Mouse (Mus musculus): ENCODE measurements around the gene Pacsin2. TPM values are rescaled to one million over a fixed set of nuclear protein-coding genes. Genes with fewer than 3 reads are reported as not detected.
"Not testable (repeated sequence)": the region's sequence is repeated elsewhere in the genome, so short reads cannot be mapped to it uniquely, and the experiment has no call there.

Pacsin2 gene
- polyA plus RNA-seq, 1 experiment from 2014 or later: 49.6 TPM

DNA sequence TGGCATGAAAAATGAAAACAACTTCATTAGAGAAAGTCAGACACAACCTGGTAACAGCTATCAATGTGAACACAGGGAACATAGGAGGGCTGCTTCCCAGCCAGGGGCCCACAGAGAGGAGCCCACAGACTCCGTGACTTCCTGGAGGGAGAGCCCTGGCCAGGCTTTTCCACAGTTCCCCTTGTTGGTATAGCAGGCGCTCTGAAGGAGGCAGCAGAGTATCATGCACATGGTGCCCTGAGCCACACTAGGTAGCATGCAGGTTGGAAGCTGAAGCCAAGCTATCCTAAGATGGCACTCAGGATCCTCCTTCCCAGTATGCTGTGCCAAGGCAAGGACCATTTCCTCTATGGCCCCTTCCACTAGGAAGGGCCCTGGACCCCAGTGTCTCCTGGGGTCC lies 80.8 kb downstream of the Pacsin2 start:
- Histone ChIP-seq H3K4me2 (replicated peaks) (no peak overlapping the region), H3K9ac (no peak overlapping the region), H3K4me1 (no peaks in the 10 kb centered on the region), H3K27me3 (no peaks in the 10 kb centered on the region), H3K4me3 (no peak overlapping the region), H3K36me3 (peaks cover 55% of the 10 kb centered on the region), H3K9me3 (no peaks in the 10 kb centered on the region), H3K27ac (no peak overlapping the region)
- WGBS: 86% methylated on average over 2 of the region's 2 CpGs
- ATAC-seq (ENCODE audit: insufficient number of reproducible peaks, insufficient read depth, low FRiP score, low TSS enrichment): no peak

DNA sequence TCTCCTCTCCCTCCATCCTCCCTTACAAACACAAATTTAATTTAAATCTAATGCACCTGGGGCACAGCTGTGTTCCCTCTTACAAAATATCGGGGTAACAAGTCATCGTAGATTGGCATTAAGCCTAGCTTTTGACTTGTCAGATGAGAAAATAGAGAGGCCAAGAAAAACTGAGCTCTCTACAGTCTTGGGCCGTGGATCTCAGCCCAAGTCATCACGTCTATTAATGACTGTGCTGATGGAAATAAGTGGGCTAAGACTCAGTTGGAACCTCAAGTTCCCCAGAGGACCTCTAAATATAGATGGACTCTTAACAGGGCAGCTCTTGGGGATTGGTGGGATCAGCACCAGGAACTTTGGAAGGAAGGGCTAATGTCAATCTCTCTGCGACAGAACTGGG lies 81.3 kb downstream of the Pacsin2 start:
- 90% methylated on average over 5 of the region's 5 CpGs for WGBS
- Histone ChIP-seq H3K4me1 (no peaks in the 10 kb centered on the region), H3K27me3 (no peaks in the 10 kb centered on the region), H3K36me3 (peaks cover 56% of the 10 kb centered on the region), H3K4me3 (no peak overlapping the region), H3K4me2 (replicated peaks) (no peak overlapping the region), H3K9me3 (no peaks in the 10 kb centered on the region), H3K27ac (no peak overlapping the region), H3K9ac (no peak overlapping the region)
- no peak for ATAC-seq (ENCODE audit: insufficient number of reproducible peaks, insufficient read depth, low FRiP score, low TSS enrichment)

DNA sequence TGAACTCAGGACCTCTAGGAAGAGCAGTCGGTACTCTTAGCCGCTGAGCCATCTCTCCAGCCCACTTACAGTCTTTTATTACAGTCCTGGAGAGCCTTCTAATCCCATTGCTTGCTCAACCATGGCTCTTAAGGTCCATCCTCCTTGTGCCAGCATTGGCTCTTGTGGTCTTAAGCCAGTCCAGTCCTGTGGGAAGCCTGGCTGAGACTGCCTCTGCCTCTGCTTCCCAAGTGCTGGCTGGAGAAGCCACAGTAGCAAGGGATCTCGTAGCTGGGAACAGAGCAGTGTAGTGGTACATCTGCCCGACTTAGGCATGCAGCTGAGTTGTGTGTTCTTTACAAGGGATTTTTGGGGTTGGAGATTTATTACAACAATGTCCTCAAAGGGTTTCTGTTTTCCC lies 81.9 kb downstream of the Pacsin2 start:
- Histone ChIP-seq H3K36me3 (peaks cover 60% of the 10 kb centered on the region), H3K4me3 (no peak overlapping the region), H3K9ac (no peak overlapping the region), H3K4me1 (no peaks in the 10 kb centered on the region), H3K27me3 (no peaks in the 10 kb centered on the region), H3K4me2 (replicated peaks) (no peak overlapping the region), H3K9me3 (no peaks in the 10 kb centered on the region), H3K27ac (no peak overlapping the region)
- 91% methylated on average over 4 of the region's 4 CpGs for WGBS
- no peak for ATAC-seq (ENCODE audit: insufficient number of reproducible peaks, insufficient read depth, low FRiP score, low TSS enrichment)

DNA sequence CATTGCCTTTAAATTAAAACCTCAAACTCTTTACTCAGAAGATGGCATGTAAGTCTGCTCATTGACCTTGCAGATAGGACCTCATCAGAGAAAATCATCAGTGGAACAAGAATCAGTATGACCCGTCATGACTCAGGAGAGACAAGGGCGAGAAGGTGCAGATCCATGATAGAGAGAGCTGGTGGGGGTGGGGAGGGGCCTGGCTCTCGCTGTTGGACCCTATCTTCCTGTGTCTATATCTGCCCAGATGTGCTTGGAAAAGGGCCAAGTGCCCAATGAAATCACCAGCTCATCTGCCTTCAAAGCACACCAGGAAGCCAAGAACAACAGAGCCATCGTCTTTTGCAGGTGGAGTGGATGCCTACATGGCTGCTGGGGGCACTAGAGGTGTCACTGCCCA lies 87.3 kb downstream of the Pacsin2 start:
- 85% methylated on average over 4 of the region's 4 CpGs for WGBS
- H3K9me3 ChIP-seq: no peaks in the 10 kb centered on the region
- H3K4me3 ChIP-seq: no peak overlapping the region
- no peaks in the 10 kb centered on the region for H3K27me3 ChIP-seq
- ATAC-seq (ENCODE audit: insufficient number of reproducible peaks, insufficient read depth, low FRiP score, low TSS enrichment): no peak
- H3K4me1 ChIP-seq: no peaks in the 10 kb centered on the region
- no peak overlapping the region for H3K27ac ChIP-seq
- H3K36me3 ChIP-seq: peaks cover 25% of the 10 kb centered on the region
- H3K9ac ChIP-seq: no peak overlapping the region
- H3K4me2 ChIP-seq (replicated peaks): no peak overlapping the region

DNA sequence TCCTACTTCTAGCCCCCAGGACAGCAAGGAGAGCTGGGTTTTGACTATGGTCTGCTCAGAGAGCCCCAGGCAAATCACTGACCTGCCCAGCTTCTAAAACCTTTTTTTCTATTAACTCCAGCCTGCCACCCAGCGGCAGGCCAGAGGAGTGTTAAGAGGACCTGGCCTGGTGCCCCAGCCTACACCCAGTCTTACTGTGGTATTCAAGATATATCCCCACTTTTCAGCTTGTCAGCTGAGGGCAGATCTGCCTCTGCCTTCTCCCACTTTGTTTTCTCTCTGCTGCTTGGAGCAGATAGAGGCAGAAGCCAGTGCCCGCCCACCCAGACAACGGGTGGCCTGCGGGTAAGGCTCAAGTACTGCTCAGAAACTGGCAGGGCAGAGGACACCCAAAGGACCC lies 89.3 kb downstream of the Pacsin2 start:
- Histone ChIP-seq H3K4me1 (no peaks in the 10 kb centered on the region), H3K4me3 (no peak overlapping the region), H3K4me2 (replicated peaks) (no peak overlapping the region), H3K36me3 (peaks cover 25% of the 10 kb centered on the region), H3K27ac (no peak overlapping the region), H3K9me3 (no peaks in the 10 kb centered on the region), H3K9ac (no peak overlapping the region), H3K27me3 (no peaks in the 10 kb centered on the region)
- no peak for ATAC-seq (ENCODE audit: insufficient number of reproducible peaks, insufficient read depth, low FRiP score, low TSS enrichment)
- 70% methylated on average over 4 of the region's 4 CpGs for WGBS

DNA sequence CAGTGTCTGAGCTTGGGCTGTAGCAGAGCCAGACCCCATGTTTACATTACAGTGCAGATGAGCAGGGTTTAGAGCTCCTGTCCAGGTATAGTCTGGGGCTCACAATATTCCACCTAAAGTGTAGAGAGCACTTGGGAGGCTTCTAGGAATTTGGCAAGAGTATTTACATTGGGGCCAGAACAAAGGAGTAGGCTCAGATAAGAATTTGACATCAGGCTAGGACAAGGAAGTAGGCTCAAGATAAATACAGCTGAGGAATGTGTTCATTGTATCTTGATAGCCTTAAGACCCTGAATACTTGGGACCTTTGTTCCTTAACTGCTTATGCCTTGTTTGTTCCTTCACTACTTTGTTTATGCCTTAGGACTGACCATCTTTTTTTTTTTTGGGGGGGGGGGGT lies 90.3 kb downstream of the Pacsin2 start:
- H3K36me3 ChIP-seq: peaks cover 21% of the 10 kb centered on the region
- no peak overlapping the region for H3K9ac ChIP-seq

DNA sequence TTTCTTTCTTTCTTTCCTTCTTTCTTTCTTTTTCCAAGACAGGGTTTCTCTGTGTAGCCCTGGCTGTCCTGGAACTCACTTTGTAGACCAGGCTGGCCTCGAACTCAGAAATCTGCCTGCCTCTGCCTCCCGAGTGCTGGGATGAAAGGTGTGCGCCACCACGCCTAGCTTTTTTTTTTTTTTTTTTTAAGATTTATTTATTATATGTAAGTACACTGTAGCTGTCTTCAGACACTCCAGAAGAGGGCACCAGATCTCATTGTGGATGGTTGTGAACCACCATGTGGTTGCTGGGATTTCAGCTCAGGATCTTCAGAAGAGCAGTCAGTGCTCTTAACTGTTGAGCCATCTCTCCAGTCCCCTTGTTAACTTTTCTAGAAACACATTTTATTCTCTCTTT lies 95.7 kb downstream of the Pacsin2 start:
- ATAC-seq (ENCODE audit: insufficient number of reproducible peaks, insufficient read depth, low FRiP score, low TSS enrichment); H3K27ac ChIP-seq; H3K4me3 ChIP-seq; H3K27me3 ChIP-seq; H3K9ac ChIP-seq; H3K4me2 ChIP-seq (replicated peaks); H3K4me1 ChIP-seq; H3K9me3 ChIP-seq; H3K36me3 ChIP-seq: not testable (repeated sequence)
- WGBS: 91% methylated on average over 4 of the region's 4 CpGs

More for the DNA sequence above, 90.3 kb downstream of the Pacsin2 start:
- no peaks in the 10 kb centered on the region for H3K4me1 ChIP-seq
- H3K4me2 ChIP-seq (replicated peaks): no peak overlapping the region
- H3K9me3 ChIP-seq: no peaks in the 10 kb centered on the region
- H3K4me3 ChIP-seq: no peak overlapping the region
- no peak overlapping the region for H3K27ac ChIP-seq
- ATAC-seq (ENCODE audit: insufficient number of reproducible peaks, insufficient read depth, low FRiP score, low TSS enrichment): no peak
- no peaks in the 10 kb centered on the region for H3K27me3 ChIP-seq

DNA sequence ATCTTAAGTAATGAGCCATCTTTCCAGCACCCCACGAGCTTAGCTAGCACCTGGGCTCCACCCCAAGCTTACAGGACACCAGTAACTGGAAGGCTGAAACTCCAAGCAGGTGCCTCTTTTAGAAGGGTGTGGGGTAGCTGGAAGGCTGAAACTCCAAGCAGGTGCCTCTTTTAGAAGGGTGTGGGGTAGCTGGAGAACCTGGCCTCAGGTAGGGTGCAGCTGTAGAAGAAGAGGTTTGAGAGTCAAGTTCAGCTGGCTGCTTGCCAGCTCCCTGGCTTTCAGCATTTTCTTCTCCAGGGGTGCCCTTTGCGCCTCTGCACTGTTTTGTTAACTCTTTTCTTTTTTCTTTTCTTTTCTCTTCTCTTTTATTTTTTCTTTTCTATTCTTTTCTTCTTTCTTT lies 96.1 kb downstream of the Pacsin2 start:
- no peaks in the 10 kb centered on the region for H3K36me3 ChIP-seq
- no peak overlapping the region for H3K4me3 ChIP-seq
- H3K27me3 ChIP-seq: no peaks in the 10 kb centered on the region
- H3K4me1 ChIP-seq: no peaks in the 10 kb centered on the region; the same call in 1 of the 2 replicates
- no peak overlapping the region for H3K9ac ChIP-seq
- no peak for ATAC-seq (ENCODE audit: insufficient number of reproducible peaks, insufficient read depth, low FRiP score, low TSS enrichment)
- no peak overlapping the region for H3K4me2 ChIP-seq (replicated peaks)
- H3K9me3 ChIP-seq: no peaks in the 10 kb centered on the region
- WGBS: 88% methylated on average over 2 of the region's 2 CpGs
- H3K27ac ChIP-seq: no peak overlapping the region

DNA sequence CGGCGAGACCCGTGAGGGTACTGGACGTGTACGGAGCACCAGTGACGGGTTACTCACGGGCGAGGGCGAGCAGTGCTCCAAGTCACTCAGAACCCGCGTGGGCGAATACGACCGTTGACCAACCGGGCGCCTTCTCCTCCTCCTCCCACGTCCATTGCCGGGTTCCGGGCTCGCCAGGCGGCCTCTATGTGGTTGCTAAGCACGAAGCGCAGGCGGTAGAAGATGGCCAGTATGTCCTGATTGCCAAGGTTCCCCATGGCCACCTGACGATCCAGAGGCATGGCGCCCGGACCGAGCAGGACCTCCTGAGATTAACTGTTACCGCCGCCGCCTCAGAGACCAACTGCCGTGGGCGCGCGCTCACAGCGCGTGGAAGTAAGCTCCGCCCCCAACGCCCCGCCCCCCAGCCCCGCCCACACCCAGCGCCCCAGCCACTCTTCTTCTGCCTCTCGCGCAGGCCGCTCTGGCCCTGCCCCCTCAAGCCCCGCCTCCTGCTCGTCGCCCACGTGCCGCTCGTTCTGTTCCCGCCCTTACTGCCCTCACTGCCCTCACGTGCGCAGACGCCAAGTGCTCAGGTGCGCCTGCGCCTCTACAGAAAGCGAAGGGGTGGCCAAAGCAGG lies 97.4 kb downstream of the Pacsin2 start:
- H3K9me3 ChIP-seq: no peaks in the 10 kb centered on the region
- no peak overlapping the region for H3K9ac ChIP-seq
- H3K36me3 ChIP-seq: no peaks in the 10 kb centered on the region
- H3K4me3 ChIP-seq: peak overlapping the region; percentile 33
- no peaks in the 10 kb centered on the region for H3K27me3 ChIP-seq
- no peak overlapping the region for H3K27ac ChIP-seq
- H3K4me1 ChIP-seq: no peaks in the 10 kb centered on the region; the same call in 1 of the 2 replicates
- WGBS: 25% methylated on average over 53 of the region's 58 CpGs
- peak; percentile 77; the same call in 1 of the 2 replicates for ATAC-seq (ENCODE audit: insufficient number of reproducible peaks, insufficient read depth, low FRiP score, low TSS enrichment)
- peak overlapping the region; percentile 56 for H3K4me2 ChIP-seq (replicated peaks)

DNA sequence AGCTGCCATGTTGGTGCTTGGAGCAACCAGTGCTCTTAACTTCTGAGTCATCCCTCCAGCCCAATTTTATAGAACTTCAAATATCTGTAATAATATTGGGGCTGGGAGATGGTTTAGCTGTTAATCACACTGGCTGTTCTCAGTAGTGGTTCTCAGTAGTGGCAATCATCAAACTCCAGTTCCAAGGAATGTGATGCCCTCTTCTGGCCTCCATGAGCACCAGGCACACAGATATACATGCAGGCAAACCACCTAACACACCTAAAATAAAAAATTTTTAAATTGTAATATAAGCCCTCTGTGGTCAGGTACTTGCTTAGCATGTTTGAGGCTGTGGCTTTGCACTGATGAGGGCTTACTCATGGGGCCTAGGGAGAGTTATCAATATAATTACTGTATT lies 98.7 kb downstream of the Pacsin2 start:
- no peak for ATAC-seq (ENCODE audit: insufficient number of reproducible peaks, insufficient read depth, low FRiP score, low TSS enrichment)
- Histone ChIP-seq H3K9me3 (no peaks in the 10 kb centered on the region), H3K27ac (no peak overlapping the region), H3K4me3 (no peak overlapping the region), H3K4me2 (replicated peaks) (no peak overlapping the region), H3K9ac (no peak overlapping the region), H3K27me3 (no peaks in the 10 kb centered on the region), H3K4me1 (no peaks in the 10 kb centered on the region; the same call in 1 of the 2 replicates), H3K36me3 (no peaks in the 10 kb centered on the region)

DNA sequence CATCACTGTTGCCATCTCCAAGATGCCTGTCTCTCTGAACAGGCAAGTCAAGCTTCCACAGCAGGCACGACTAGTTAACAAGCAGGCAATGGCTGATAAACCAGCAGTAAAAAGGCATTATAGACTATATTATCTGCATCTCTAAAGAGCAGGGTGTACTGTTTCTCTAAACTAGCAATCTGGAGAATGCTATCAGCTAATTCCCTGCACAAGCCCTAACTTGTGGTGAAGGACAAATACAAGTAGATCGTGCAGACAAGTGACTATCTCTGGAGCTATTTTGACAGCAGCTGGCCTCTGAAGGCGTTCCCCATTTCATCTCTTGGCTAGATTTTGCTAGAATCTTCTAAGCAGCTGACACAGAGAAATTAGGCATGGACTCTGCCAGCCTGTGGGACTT lies 100.2 kb downstream of the Pacsin2 start:
- Histone ChIP-seq H3K9ac (no peak overlapping the region), H3K27me3 (no peaks in the 10 kb centered on the region), H3K9me3 (no peaks in the 10 kb centered on the region), H3K4me1 (no peaks in the 10 kb centered on the region; the same call in 1 of the 2 replicates), H3K4me2 (replicated peaks) (no peak overlapping the region), H3K4me3 (no peak overlapping the region), H3K36me3 (no peaks in the 10 kb centered on the region), H3K27ac (no peak overlapping the region)
- no peak for ATAC-seq (ENCODE audit: insufficient number of reproducible peaks, insufficient read depth, low FRiP score, low TSS enrichment)
- WGBS: 70% methylated on average over 3 of the region's 3 CpGs

DNA sequence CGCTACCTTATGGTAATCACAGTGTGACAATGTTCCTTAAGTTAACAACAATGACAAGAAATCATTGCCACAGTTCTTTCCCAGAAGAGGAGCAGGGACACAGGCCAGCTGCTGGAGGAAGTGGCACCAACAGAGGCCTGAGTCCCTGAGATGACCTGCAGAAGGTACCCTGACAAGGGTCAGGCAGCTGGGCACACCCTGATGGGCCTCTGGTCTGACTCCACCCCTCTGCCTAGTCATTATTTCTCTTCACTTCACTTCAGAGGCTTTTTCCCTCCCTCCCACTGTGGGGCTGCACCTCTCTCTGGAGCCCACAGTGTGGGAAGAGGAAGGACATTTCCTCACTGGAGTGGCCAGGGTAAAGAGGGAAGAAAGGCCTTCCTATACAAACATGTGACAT lies 101.6 kb downstream of the Pacsin2 start:
- H3K36me3 ChIP-seq; ATAC-seq (ENCODE audit: insufficient number of reproducible peaks, insufficient read depth, low FRiP score, low TSS enrichment); H3K27ac ChIP-seq; H3K4me1 ChIP-seq; H3K4me2 ChIP-seq (replicated peaks); H3K27me3 ChIP-seq; H3K9me3 ChIP-seq; H3K4me3 ChIP-seq; H3K9ac ChIP-seq: not testable (repeated sequence)
- 80% methylated on average over 1 of the region's 1 CpGs for WGBS

DNA sequence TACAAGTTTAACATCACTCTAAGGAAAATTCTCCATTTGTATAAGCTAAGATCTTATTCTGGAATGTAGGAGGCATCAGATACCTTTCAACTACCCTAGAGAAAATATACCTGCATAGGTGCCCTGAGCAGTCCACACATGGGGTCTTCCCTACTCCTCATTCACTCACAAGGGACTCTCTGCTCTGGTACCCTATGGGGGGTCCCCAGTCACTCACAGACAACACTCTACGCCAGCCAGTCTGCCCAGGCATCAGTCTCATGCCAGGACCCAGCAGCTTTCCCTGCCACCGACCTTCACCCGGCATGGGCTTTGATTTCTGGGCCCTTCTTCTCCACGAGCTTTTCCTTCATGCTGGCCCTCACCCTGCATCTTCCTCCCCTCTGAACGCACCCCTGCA lies 103.5 kb downstream of the Pacsin2 start:
- WGBS: 56% methylated on average over 5 of the region's 5 CpGs
- H3K4me2 ChIP-seq (replicated peaks); H3K36me3 ChIP-seq; H3K9ac ChIP-seq; H3K4me3 ChIP-seq; H3K27ac ChIP-seq; ATAC-seq (ENCODE audit: insufficient number of reproducible peaks, insufficient read depth, low FRiP score, low TSS enrichment); H3K4me1 ChIP-seq; H3K27me3 ChIP-seq; H3K9me3 ChIP-seq: not testable (repeated sequence)

All from embryonic facial prominence, embryonic 12.5 days (tissue).